Mouse (Mus musculus) hindbrain, embryonic 13.5 days (tissue): ENCODE results near the gene Nmnat2. TPM values are rescaled to one million over a fixed set of nuclear protein-coding genes. Genes with fewer than 3 reads are reported as not detected.
A peak's percentile ranks its signal among the peaks of the same experiment; 100 is the strongest.

Experiments used
- ATAC-seq: fragments of 200-750 bp; cut with Nextera tagmentation; 2 replicates; pipeline ENCODE4 v1.8.0; 2017; ENCODE audit warnings: moderate TSS enrichment; ENCODE audit not compliant: low FRiP score
- H3K27ac ChIP-seq: fragments of 300-500 bp; sonication (generic); 2 replicates; pipeline ENCODE4 v1.5.1; 2015; ENCODE audit warnings: inconsistent platforms, mild to moderate bottlenecking, moderate library complexity
- H3K27me3 ChIP-seq: fragments of 300-500 bp; sonication (generic); 2 replicates; pipeline ENCODE4 v1.6.1; 2015; ENCODE audit warnings: mild to moderate bottlenecking, inconsistent platforms
- H3K36me3 ChIP-seq: fragments of 300-500 bp; sonication (generic); 2 replicates; pipeline ENCODE4 v1.6.1; 2015; ENCODE audit warnings: mild to moderate bottlenecking, inconsistent platforms
- H3K4me1 ChIP-seq: fragments of 300-500 bp; sonication (generic); replicated peaks from 2 replicates; pipeline ENCODE4 v1.6.1; 2015; ENCODE audit warnings: inconsistent platforms
- H3K4me2 ChIP-seq: fragments of 300-500 bp; sonication (generic); 2 replicates; pipeline ENCODE4 v1.6.1; 2015; ENCODE audit warnings: inconsistent platforms, mild to moderate bottlenecking, moderate library complexity
- H3K4me3 ChIP-seq: fragments of 300-500 bp; sonication (generic); 2 replicates; pipeline ENCODE4 v1.5.1; 2015; ENCODE audit warnings: mild to moderate bottlenecking, inconsistent platforms
- H3K9ac ChIP-seq: fragments of 300-500 bp; sonication (generic); 2 replicates; pipeline ENCODE4 v1.6.1; 2015; ENCODE audit warnings: mild to moderate bottlenecking, inconsistent platforms
- H3K9me3 ChIP-seq: fragments of 300-500 bp; sonication (generic); 2 replicates; pipeline ENCODE4 v1.6.1; 2016; ENCODE audit warnings: inconsistent platforms
- WGBS: fragments of 180-500 bp; shearing (Covaris S2); methylation state at CpG from one replicate; pipeline ENCODE4 v1.1.7; 2015; 5-methylcytosine and 5-hydroxymethylcytosine counted together
- polyA plus RNA-seq: library from polyadenylated mRNA; unstranded; fragments of >200 nt; fragmentation: Nextera tagmentation; extraction: Ambion mirVana; gene quantifications from 2 replicates; pipeline ENCODE4 v1.2.1, GENCODE M21; 2015

The Nmnat2 gene
- polyA plus RNA-seq, 1 experiment from 2014 or later, result 68.0 TPM

GRCm38 (mm10) chr1:153031345-153031744, 76.6 kb downstream of the Nmnat2 start:
- Histone ChIP-seq H3K4me2 (peak overlapping the region; percentile 26; the same call in 1 of the 2 replicates), H3K9me3 (no peaks in the 10 kb centered on the region), H3K27ac (peak overlapping the region; percentile 14), H3K27me3 (no peaks in the 10 kb centered on the region), H3K36me3 (peaks cover 3% of the 10 kb centered on the region; the same call in 1 of the 2 replicates), H3K4me1 (peaks cover 53% of the 10 kb centered on the region), H3K4me3 (no peak overlapping the region), H3K9ac (no peak overlapping the region)
- 55% methylated on average over 6 of the region's 6 CpGs for WGBS
- ATAC-seq, result no peak

GRCm38 (mm10) chr1:153031954-153032353, 77.2 kb downstream of the Nmnat2 start:
- ATAC-seq, result no peak
- H3K27me3 ChIP-seq, result no peaks in the 10 kb centered on the region
- H3K36me3 ChIP-seq, result peaks cover 3% of the 10 kb centered on the region; the same call in 1 of the 2 replicates
- no peak overlapping the region for H3K4me3 ChIP-seq
- H3K9ac ChIP-seq, result no peak overlapping the region; the same call in 1 of the 2 replicates
- H3K9me3 ChIP-seq, result no peaks in the 10 kb centered on the region
- WGBS, result 54% methylated on average over 12 of the region's 12 CpGs
- H3K27ac ChIP-seq, result peak overlapping the region; percentile 14; the same call in 1 of the 2 replicates
- peak overlapping the region; percentile 26; the same call in 1 of the 2 replicates for H3K4me2 ChIP-seq
- H3K4me1 ChIP-seq, result peaks cover 56% of the 10 kb centered on the region

- WGBS, result 48% methylated on average over 5 of the region's 5 CpGs
- H3K9me3 ChIP-seq, result no peaks in the 10 kb centered on the region
- ATAC-seq, result no peak
- H3K4me2 ChIP-seq, result no peak overlapping the region
- H3K27me3 ChIP-seq, result no peaks in the 10 kb centered on the region
- H3K4me3 ChIP-seq, result no peak overlapping the region
- H3K9ac ChIP-seq, result no peak overlapping the region
- peak overlapping the region; percentile 41 for H3K27ac ChIP-seq
- peaks cover 60% of the 10 kb centered on the region for H3K4me1 ChIP-seq
- peaks cover 3% of the 10 kb centered on the region; the same call in 1 of the 2 replicates for H3K36me3 ChIP-seq
Measured at GRCm38 (mm10) chr1:153033145-153033908, 78.5 kb downstream of the Nmnat2 start.

GRCm38 (mm10) chr1:153034064-153034463, 79.3 kb downstream of the Nmnat2 start:
- H3K9ac ChIP-seq, result no peak overlapping the region
- no peak overlapping the region for H3K4me3 ChIP-seq
- WGBS, result 89% methylated on average over 7 of the region's 7 CpGs
- no peak for ATAC-seq
- H3K27ac ChIP-seq, result no peak overlapping the region
- H3K27me3 ChIP-seq, result no peaks in the 10 kb centered on the region
- no peak overlapping the region for H3K4me2 ChIP-seq
- H3K36me3 ChIP-seq, result 0 out of 2 replicates have a peak, but pooled peaks cover 3% of the 10 kb centered on the region
- peaks cover 60% of the 10 kb centered on the region for H3K4me1 ChIP-seq
- no peaks in the 10 kb centered on the region for H3K9me3 ChIP-seq

- no peaks in the 10 kb centered on the region; the same call in 1 of the 2 replicates for H3K27me3 ChIP-seq
- peaks cover 69% of the 10 kb centered on the region for H3K4me1 ChIP-seq
- H3K36me3 ChIP-seq, result no peaks in the 10 kb centered on the region
- H3K4me2 ChIP-seq, result no peak overlapping the region; the same call in 1 of the 2 replicates
- peak overlapping the region; percentile 93 for H3K27ac ChIP-seq
- H3K9ac ChIP-seq, result peak overlapping the region; percentile 64
- 36% methylated on average over 6 of the region's 6 CpGs for WGBS
- ATAC-seq, result peak; percentile 25
- H3K4me3 ChIP-seq, result no peak overlapping the region
- H3K9me3 ChIP-seq, result no peaks in the 10 kb centered on the region
Measured at GRCm38 (mm10) chr1:153035328-153035944, 80.6 kb downstream of the Nmnat2 start.

GRCm38 (mm10) chr1:153037353-153038345, 82.9 kb downstream of the Nmnat2 start:
- Histone ChIP-seq H3K4me3 (no peak overlapping the region), H3K27me3 (peaks cover 9% of the 10 kb centered on the region; the same call in 1 of the 2 replicates), H3K4me1 (peaks cover 58% of the 10 kb centered on the region), H3K4me2 (no peak overlapping the region), H3K36me3 (no peaks in the 10 kb centered on the region), H3K9ac (no peak overlapping the region), H3K9me3 (no peaks in the 10 kb centered on the region), H3K27ac (peak overlapping the region; percentile 76)
- 50% methylated on average over 10 of the region's 10 CpGs for WGBS
- ATAC-seq, result peak; percentile 48

GRCm38 (mm10) chr1:153040091-153040490, 85.3 kb downstream of the Nmnat2 start:
- peaks cover 18% of the 10 kb centered on the region for H3K27me3 ChIP-seq
- no peak overlapping the region for H3K4me3 ChIP-seq

GRCm38 (mm10) chr1:153041046-153041445, 86.3 kb downstream of the Nmnat2 start:
- Histone ChIP-seq H3K4me3 (no peak overlapping the region), H3K9me3 (no peaks in the 10 kb centered on the region), H3K27ac (no peak overlapping the region), H3K4me2 (no peak overlapping the region), H3K4me1 (peaks cover 60% of the 10 kb centered on the region), H3K36me3 (no peaks in the 10 kb centered on the region), H3K9ac (no peak overlapping the region), H3K27me3 (peaks cover 21% of the 10 kb centered on the region)
- 77% methylated on average over 2 of the region's 2 CpGs for WGBS
- no peak for ATAC-seq

More at GRCm38 (mm10) chr1:153040091-153040490, 85.3 kb downstream of the Nmnat2 start:
- H3K4me2 ChIP-seq, result no peak overlapping the region
- peak overlapping the region; percentile 24 for H3K27ac ChIP-seq
- ATAC-seq, result no peak
- no peaks in the 10 kb centered on the region for H3K9me3 ChIP-seq
- peaks cover 65% of the 10 kb centered on the region for H3K4me1 ChIP-seq
- H3K9ac ChIP-seq, result no peak overlapping the region
- WGBS, result 8% methylated on average over 3 of the region's 3 CpGs
- no peaks in the 10 kb centered on the region for H3K36me3 ChIP-seq

- no peak overlapping the region for H3K27ac ChIP-seq
- H3K4me3 ChIP-seq, result no peak overlapping the region
- no peak overlapping the region for H3K9ac ChIP-seq
- H3K4me1 ChIP-seq, result peaks cover 56% of the 10 kb centered on the region
- no peak for ATAC-seq
- WGBS, result 78% methylated on average over 2 of the region's 2 CpGs
- H3K36me3 ChIP-seq, result no peaks in the 10 kb centered on the region
- no peaks in the 10 kb centered on the region for H3K9me3 ChIP-seq
- no peak overlapping the region for H3K4me2 ChIP-seq
- peaks cover 25% of the 10 kb centered on the region for H3K27me3 ChIP-seq
Measured at GRCm38 (mm10) chr1:153042318-153042717, 87.5 kb downstream of the Nmnat2 start.

GRCm38 (mm10) chr1:153043332-153043731, 88.5 kb downstream of the Nmnat2 start:
- no peak overlapping the region for H3K4me2 ChIP-seq
- H3K36me3 ChIP-seq, result no peaks in the 10 kb centered on the region
- H3K27me3 ChIP-seq, result peaks cover 33% of the 10 kb centered on the region
- H3K9ac ChIP-seq, result no peak overlapping the region
- H3K27ac ChIP-seq, result peak overlapping the region; percentile 41
- H3K9me3 ChIP-seq, result no peaks in the 10 kb centered on the region
- no peak for ATAC-seq
- H3K4me1 ChIP-seq, result peaks cover 53% of the 10 kb centered on the region
- 52% methylated on average over 6 of the region's 6 CpGs for WGBS
- H3K4me3 ChIP-seq, result no peak overlapping the region

- whole genome bisulfite sequencing, result 68% methylated on average over 11 of the region's 11 CpGs
- Histone ChIP-seq H3K9ac (no peak overlapping the region), H3K4me3 (no peak overlapping the region), H3K27me3 (peaks cover 42% of the 10 kb centered on the region), H3K4me2 (no peak overlapping the region), H3K36me3 (no peaks in the 10 kb centered on the region), H3K27ac (no peak overlapping the region), H3K9me3 (no peaks in the 10 kb centered on the region), H3K4me1 (peaks cover 51% of the 10 kb centered on the region)
- ATAC-seq, result no peak
Measured at GRCm38 (mm10) chr1:153045368-153045767, 90.6 kb downstream of the Nmnat2 start.
